Mouse (Mus musculus) CH12.LX (cell line): ENCODE results near the gene Rab17. TPM values are rescaled to one million over a fixed set of nuclear protein-coding genes. Genes with fewer than 3 reads are reported as not detected.

Experiments
- DNase-seq: peaks from one replicate; pipeline ENCODE4 v3.0.0-alpha.2; 2013; ENCODE audit errors: extremely low read depth
- H3K27ac ChIP-seq: 2 replicates; pipeline ENCODE4 v1.5.1; 2012; ENCODE audit warnings: low read depth, mild to moderate bottlenecking, control low read depth, moderate library complexity; ENCODE audit not compliant: insufficient read depth
- H3K27me3 ChIP-seq: replicated peaks from 2 replicates; pipeline ENCODE3; 2012; ENCODE audit warnings: inconsistent platforms
- H3K36me3 ChIP-seq, 2 experiments: replicated peaks in 1 of 2; 2 replicates each; pipeline versions ENCODE3 to v1.6.1; 2012; ENCODE audit warnings: inconsistent platforms in 1 of 2, low read length in 1 of 2, mild to moderate bottlenecking in 1 of 2, mixed read lengths in 1 of 2, moderate library complexity in 1 of 2; ENCODE audit not compliant: control insufficient read depth in 1 of 2, insufficient read depth in 1 of 2
- H3K4me1 ChIP-seq, 2 experiments: 2 replicates each; pipeline ENCODE4 v1.6.1; 2012; ENCODE audit warnings: inconsistent platforms in 1 of 2, moderate library complexity in 1 of 2; ENCODE audit not compliant: insufficient read depth in 2 of 2, control insufficient read depth in 1 of 2
- H3K4me2 ChIP-seq: 2 replicates; pipeline ENCODE4 v1.6.1; 2012; ENCODE audit warnings: low read depth, mild to moderate bottlenecking, control low read depth; ENCODE audit not compliant: poor library complexity, insufficient read depth, severe bottlenecking
- H3K4me3 ChIP-seq, 3 experiments: fragments of 150-350 bp in 1 of 3; sonication (generic) in 1 of 3; replicated peaks in 1 of 3; 2 replicates each; pipeline versions ENCODE3 to v1.5.1; 2011 to 2012; ENCODE audit warnings: low read depth in 2 of 3, low read length in 2 of 3, mild to moderate bottlenecking in 2 of 3, moderate library complexity in 2 of 3, control low read depth in 1 of 3, improper control_type of control experiment in 1 of 3, inconsistent platforms in 1 of 3, mixed read lengths in 1 of 3; ENCODE audit not compliant: poor library complexity in 1 of 3
- H3K79me2 ChIP-seq: replicated peaks from 2 replicates; pipeline ENCODE4 v1.6.1; 2012; ENCODE audit warnings: mild to moderate bottlenecking, moderate library complexity; ENCODE audit not compliant: control insufficient read depth, poor library complexity, insufficient read depth, severe bottlenecking; ENCODE audit errors: extremely low read depth
- H3K9ac ChIP-seq: 2 replicates; pipeline ENCODE4 v1.6.1; 2012; ENCODE audit warnings: low read depth, mild to moderate bottlenecking, control low read depth, moderate library complexity; ENCODE audit not compliant: insufficient read depth
- H3K9me3 ChIP-seq: replicated peaks from 2 replicates; pipeline ENCODE3; 2012; ENCODE audit warnings: low read length, inconsistent platforms, mixed read lengths
- BHLHE40 ChIP-seq: IDR thresholded peaks from 2 replicates; pipeline ENCODE4 v1.6.1; 2011; ENCODE audit warnings: mild to moderate bottlenecking, low read depth, low read length, improper control_type of control experiment
- CHD1 ChIP-seq: IDR thresholded peaks from 2 replicates; pipeline ENCODE4 v1.6.1; 2012; ENCODE audit warnings: low read depth, low read length, improper control_type of control experiment, inconsistent platforms
- CTCF ChIP-seq, 2 experiments: IDR thresholded peaks in 1 of 2; conservative IDR thresholded peaks in 1 of 2; 2 replicates each; pipeline ENCODE4 v1.5.1; 2011 to 2012; ENCODE audit warnings: low read depth in 2 of 2, low read length in 2 of 2, improper control_type of control experiment in 1 of 2, inconsistent platforms in 1 of 2, mild to moderate bottlenecking in 1 of 2, moderate library complexity in 1 of 2
- ELF1 ChIP-seq: IDR thresholded peaks from 2 replicates; pipeline ENCODE4 v1.6.1; 2014; ENCODE audit warnings: low read depth, mild to moderate bottlenecking, inconsistent platforms, low read length, improper control_type of control experiment
- EP300 ChIP-seq: IDR thresholded peaks from 2 replicates; pipeline ENCODE4 v1.6.1; 2011; ENCODE audit warnings: low read length, improper control_type of control experiment
- ETS1 ChIP-seq: conservative IDR thresholded peaks from 2 replicates; pipeline ENCODE4 v1.6.1; 2012; ENCODE audit warnings: low read depth, mild to moderate bottlenecking, inconsistent platforms, low read length, improper control_type of control experiment, moderate library complexity
- GABPA ChIP-seq: IDR thresholded peaks from 2 replicates; pipeline ENCODE4 v1.6.1; 2012; ENCODE audit warnings: low read depth, low read length, improper control_type of control experiment, inconsistent platforms; ENCODE audit not compliant: insufficient replicate concordance
- IRF4 ChIP-seq: IDR thresholded peaks from 2 replicates; pipeline ENCODE4 v1.6.1; 2014; ENCODE audit warnings: low read depth, mild to moderate bottlenecking, inconsistent platforms, low read length, improper control_type of control experiment
- JUN ChIP-seq: IDR thresholded peaks from 2 replicates; pipeline ENCODE4 v1.6.1; 2011; ENCODE audit warnings: low read depth, mild to moderate bottlenecking, low read length, improper control_type of control experiment, moderate library complexity; ENCODE audit not compliant: insufficient read depth
- JUND ChIP-seq: conservative IDR thresholded peaks from 2 replicates; pipeline ENCODE4 v1.6.1; 2011; ENCODE audit warnings: low read depth, low read length, improper control_type of control experiment
- MAFK ChIP-seq: IDR thresholded peaks from 2 replicates; pipeline ENCODE4 v1.6.1; 2011; ENCODE audit warnings: low read length, improper control_type of control experiment; ENCODE audit not compliant: insufficient replicate concordance
- MAX ChIP-seq: IDR thresholded peaks from 2 replicates; pipeline ENCODE4 v1.6.1; 2011; ENCODE audit warnings: low read length, improper control_type of control experiment
- MAZ ChIP-seq: IDR thresholded peaks from 2 replicates; pipeline ENCODE4 v1.6.1; 2012; ENCODE audit warnings: low read depth, mild to moderate bottlenecking, inconsistent platforms, low read length, improper control_type of control experiment, moderate library complexity
- MXI1 ChIP-seq: IDR thresholded peaks from 2 replicates; pipeline ENCODE4 v1.6.1; 2011; ENCODE audit warnings: mild to moderate bottlenecking, low read depth, low read length, improper control_type of control experiment
- MYC ChIP-seq: IDR thresholded peaks from 2 replicates; pipeline ENCODE4 v1.6.1; 2011; ENCODE audit warnings: low read depth, mild to moderate bottlenecking, improper control_type of control experiment, low read length
- NELFE ChIP-seq: IDR thresholded peaks from 2 replicates; pipeline ENCODE4 v1.6.1; 2011; ENCODE audit warnings: low read depth, low read length, improper control_type of control experiment
- NRF1 ChIP-seq: IDR thresholded peaks from 2 replicates; pipeline ENCODE4 v1.6.1; 2014; ENCODE audit warnings: low read depth, mild to moderate bottlenecking, inconsistent platforms, low read length, improper control_type of control experiment, moderate library complexity
- PAX5 ChIP-seq: IDR thresholded peaks from 2 replicates; pipeline ENCODE4 v1.6.1; 2012; ENCODE audit warnings: low read length, inconsistent platforms, mixed read lengths
- RAD21 ChIP-seq: IDR thresholded peaks from 2 replicates; pipeline ENCODE4 v1.6.1; 2011; ENCODE audit warnings: low read depth, mild to moderate bottlenecking, low read length, improper control_type of control experiment, moderate library complexity
- RCOR1 ChIP-seq: conservative IDR thresholded peaks from 2 replicates; pipeline ENCODE4 v1.6.1; 2012; ENCODE audit warnings: low read depth, mild to moderate bottlenecking, inconsistent platforms, low read length, improper control_type of control experiment
- SIN3A ChIP-seq: IDR thresholded peaks from 2 replicates; pipeline ENCODE4 v1.6.1; 2012; ENCODE audit warnings: low read length, improper control_type of control experiment, inconsistent platforms
- SMC3 ChIP-seq: IDR thresholded peaks from 2 replicates; pipeline ENCODE4 v1.6.1; 2011; ENCODE audit warnings: low read depth, low read length, improper control_type of control experiment
- TBP ChIP-seq: conservative IDR thresholded peaks from 2 replicates; pipeline ENCODE4 v1.6.1; 2011; ENCODE audit warnings: low read depth, low read length, improper control_type of control experiment
- USF2 ChIP-seq: conservative IDR thresholded peaks from 2 replicates; pipeline ENCODE4 v1.6.1; 2011; ENCODE audit warnings: low read depth, low read length, improper control_type of control experiment
- ZC3H11A ChIP-seq: IDR thresholded peaks from 2 replicates; pipeline ENCODE4 v1.6.1; 2012; ENCODE audit warnings: low read depth, mild to moderate bottlenecking, inconsistent platforms, low read length, improper control_type of control experiment
- ZKSCAN1 ChIP-seq: IDR thresholded peaks from 2 replicates; pipeline ENCODE4 v1.6.1; 2012; ENCODE audit warnings: low read depth, inconsistent platforms, low read length, improper control_type of control experiment, borderline replicate concordance
- dilution Hi-C: fragments of 300-500 bp; cut with MboI; formaldehyde crosslinking; loops from 2 replicates; pipeline ENCODE4 v1.14.3; 2020; ENCODE audit warnings: low sequenced_read_pairs; ENCODE audit not compliant: extremely low pct_unique_long_range_greater_than_20kb, extremely low pct_ligation_motif_present
- in situ Hi-C: fragments of 300-500 bp; cut with MboI; formaldehyde crosslinking; loops from 3 replicates; pipeline ENCODE4 v1.14.3; 2019; ENCODE audit warnings: low sequenced_read_pairs, low pct_ligation_motif_present, low pct_unique_long_range_greater_than_20kb, mixed read lengths
- polyA plus RNA-seq: library from polyadenylated mRNA; unstranded; fragments of >175 nt; gene quantifications from 2 replicates; pipeline ENCODE4 v1.2.1, GENCODE M21; 2012; ENCODE audit warnings: low read depth; ENCODE audit not compliant: insufficient read length
- total RNA-seq, 2 experiments: library from RNA; depleted of rRNA; stranded (reverse); fragments of 300-350 nt in 1 of 2; fragments of >200 nt in 1 of 2; gene quantifications; 2 replicates each; pipeline ENCODE4 v1.2.3; 2012 to 2014

The Rab17 gene
- total and polyA plus RNA-seq, 3 experiments: 0.15 to 0.64 (median 0.59) TPM

DNA sequence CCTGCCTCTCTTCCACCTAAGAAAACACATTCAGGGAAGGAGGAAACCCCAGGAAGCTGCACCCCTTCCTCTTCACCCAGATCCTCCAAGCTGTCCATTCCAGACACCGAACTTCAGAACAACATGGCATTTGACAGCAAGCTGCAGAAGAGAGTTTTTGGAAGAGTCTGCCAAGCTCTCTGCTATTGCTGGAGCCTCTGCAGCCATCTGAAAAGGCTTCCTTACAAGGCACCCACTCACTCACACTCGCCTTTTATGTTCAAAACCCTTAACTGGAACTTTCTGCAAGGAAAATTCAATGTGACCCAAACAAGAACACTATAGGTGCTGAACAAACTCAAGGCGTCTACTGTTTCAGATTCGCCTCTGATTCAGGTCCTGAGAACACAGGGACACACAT is 812 bp downstream of the Rab17 start:
- dilution Hi-C loops (no loop called here), in situ Hi-C loops (no loop called here)
- no peaks in the 10 kb centered on the region for H3K36me3 ChIP-seq
- no peak overlapping the region for H3K4me2 ChIP-seq
- H3K4me3 ChIP-seq: peak overlapping the region in 1 of 3 experiments; percentile 14
- H3K9ac ChIP-seq: no peak overlapping the region
- H3K9me3 ChIP-seq: no peaks in the 10 kb centered on the region
- peaks cover 0 to 4% of the 10 kb centered on the region in 2 experiments; a peak in 1 of 4 replicates for H3K4me1 ChIP-seq
- TF ChIP-seq ETS1 (no peak), PAX5 (no peak), JUND (no peak), MXI1 (no peak), MAZ (no peak), ZKSCAN1 (no peak), BHLHE40 (no peak), RCOR1 (no peak), NRF1 (no peak), MAX (no peak), EP300 (no peak), IRF4 (no peak), JUN (no peak), NELFE (no peak)
- TF ChIP-seq, all 38 proteins: peak for 0
- Histone ChIP-seq H3K27me3 (peaks cover 68% of the 10 kb centered on the region), H3K27ac (no peak overlapping the region), H3K79me2 (no peaks in the 10 kb centered on the region)
- DNase-seq: no peak

DNA sequence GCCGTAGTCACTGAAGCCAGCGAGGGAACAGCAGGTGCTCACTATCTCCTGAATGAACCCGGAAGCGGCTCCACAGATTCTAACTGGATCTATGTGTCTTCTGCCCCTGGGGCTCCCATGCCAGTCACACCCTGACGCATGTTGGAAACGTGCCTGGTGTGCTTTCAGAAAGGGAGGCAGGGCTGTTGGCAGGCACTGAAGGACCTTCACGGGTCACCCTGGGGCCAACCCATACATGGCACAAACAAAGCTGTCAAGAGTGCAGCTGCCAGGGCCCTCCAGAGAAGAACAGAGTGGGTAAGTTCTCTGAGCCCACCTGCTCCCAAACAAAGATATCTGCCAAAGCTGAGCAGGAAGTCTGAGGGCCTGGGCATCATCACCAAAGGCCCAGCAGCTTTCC is 1.9 kb downstream of the Rab17 start:
- Histone ChIP-seq H3K9ac (no peak overlapping the region), H3K9me3 (no peaks in the 10 kb centered on the region), H3K36me3 (no peaks in the 10 kb centered on the region), H3K4me2 (no peak overlapping the region), H3K27me3 (peaks cover 73% of the 10 kb centered on the region), H3K4me1 (peaks cover 0 to 4% of the 10 kb centered on the region in 2 experiments; a peak in 1 of 4 replicates), H3K79me2 (no peaks in the 10 kb centered on the region), H3K27ac (no peak overlapping the region), H3K4me3 (no peak overlapping the region)
- in situ Hi-C loops (no loop called here), dilution Hi-C loops (no loop called here)
- no peak for DNase-seq
- no peak for TF ChIP-seq RCOR1
- no peak for TF ChIP-seq SMC3
- no peak for TF ChIP-seq CTCF (conservative IDR thresholded peaks at IDR 0.05 in 1 of 2, IDR thresholded peaks at IDR 0.05 in 1 of 2; ENCODE audit: low read depth in 2 of 2, low read length in 2 of 2)
- no peak for TF ChIP-seq GABPA
- TF ChIP-seq RAD21: no peak
- TF ChIP-seq ZC3H11A: no peak
- TF ChIP-seq MYC: no peak
- no peak for TF ChIP-seq ELF1
- TF ChIP-seq NELFE: no peak
- TF ChIP-seq USF2: no peak
- no peak for TF ChIP-seq MAZ
- TF ChIP-seq ETS1: no peak
- no peak for TF ChIP-seq MAFK
- TF ChIP-seq CHD1: no peak
- no peak for TF ChIP-seq TBP
- TF ChIP-seq SIN3A: no peak
- no peak for TF ChIP-seq MXI1
